Mouse (Mus musculus): ENCODE data around the gene Coa5. TPM values are rescaled to one million over a fixed set of nuclear protein-coding genes. Genes with fewer than 3 reads are reported as not detected.

Coa5 gene
- total RNA-seq, 1 experiment from 2014 or later, result 86.2 TPM

DNA sequence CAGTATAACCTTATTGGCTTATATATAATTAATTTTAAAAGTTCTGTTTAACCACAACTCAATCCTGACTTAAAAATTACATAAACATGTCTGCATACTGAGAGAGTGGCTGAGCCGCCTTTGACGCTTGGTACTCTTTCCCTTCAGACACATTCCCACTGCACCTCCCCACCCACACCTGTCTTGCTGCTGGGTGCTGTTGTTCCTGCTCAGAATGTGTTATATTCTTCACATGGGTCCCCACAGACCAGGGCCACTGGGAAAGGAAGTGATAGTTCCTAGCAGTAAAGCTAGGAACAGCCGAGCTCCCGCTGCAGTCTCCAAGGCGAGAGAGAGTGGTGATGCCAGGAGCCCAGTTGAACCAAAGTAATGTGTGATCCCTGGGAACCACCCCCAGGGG is 51.8 kb downstream of the Coa5 start:
- ATAC-seq (replicated peaks; ENCODE audit: low read depth, poor library complexity, severe bottlenecking), result no peak

- ATAC-seq (replicated peaks; ENCODE audit: low read depth, poor library complexity, severe bottlenecking), result no peak
Observed at GRCm38 (mm10) chr1:37376751-37377150, 53.2 kb downstream of the Coa5 start.

DNA sequence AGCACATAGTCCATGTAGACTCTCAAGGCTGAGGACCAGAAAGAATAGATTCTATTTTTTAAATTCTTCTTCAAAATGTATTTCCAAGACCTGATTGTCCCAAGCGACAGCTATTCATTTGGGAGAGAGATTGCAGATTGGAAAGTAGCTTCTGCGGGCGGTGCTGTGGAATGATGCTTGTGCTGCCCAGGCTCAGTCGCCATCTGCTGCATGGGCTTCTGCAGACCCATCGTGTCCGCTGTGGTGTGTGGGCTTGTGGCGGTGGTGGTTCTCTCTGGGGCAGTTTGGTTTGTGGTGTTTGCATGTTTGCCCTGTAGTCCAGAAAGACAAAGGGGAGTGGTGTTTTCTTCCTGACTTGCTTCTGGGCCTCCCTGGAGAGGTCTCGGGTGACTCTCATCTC is 53.7 kb downstream of the Coa5 start:
- no peak for ATAC-seq (replicated peaks; ENCODE audit: low read depth, poor library complexity, severe bottlenecking)

DNA sequence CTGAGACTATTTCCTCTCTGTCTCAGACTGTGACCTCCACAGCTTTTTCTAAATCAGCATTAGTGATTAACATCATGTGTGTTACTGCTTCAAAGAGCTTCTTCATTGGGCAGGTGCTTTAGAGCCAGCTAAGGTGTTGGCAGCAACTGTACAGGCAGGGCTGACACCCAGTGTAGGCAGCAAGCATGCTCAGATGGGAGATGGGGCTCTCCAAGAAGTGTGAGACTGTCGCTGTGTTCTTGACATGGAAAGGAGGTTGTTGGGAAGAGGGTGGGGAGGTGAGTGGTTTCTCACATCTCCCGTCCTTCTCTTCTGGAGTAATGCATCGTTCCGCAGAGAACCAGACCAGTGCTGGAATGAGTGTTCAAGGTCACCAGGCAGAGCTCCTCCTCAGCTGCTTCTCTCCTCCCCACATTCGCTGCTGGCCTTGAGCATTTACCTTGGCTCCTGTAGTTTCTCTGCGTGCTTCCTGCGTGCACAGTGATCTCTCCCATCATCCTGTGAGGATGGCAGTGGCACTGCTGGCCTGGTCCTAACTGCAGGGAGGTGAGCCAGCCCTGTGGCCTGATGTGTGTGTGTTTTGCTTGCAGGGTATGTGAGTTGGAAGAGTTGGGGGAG is 61.0 kb downstream of the Coa5 start:
- ATAC-seq (replicated peaks; ENCODE audit: low read depth, poor library complexity, severe bottlenecking), result no peak

GRCm38 (mm10) chr1:37368125-37368524 is 61.8 kb downstream of the Coa5 start:
- ATAC-seq (replicated peaks; ENCODE audit: low read depth, poor library complexity, severe bottlenecking), result no peak

Other genes starting within 250 kb of the Coa5 start
- not detected in 2 replicates for gene Cnga3, start 215.7 kb downstream of the Coa5 start, total RNA-seq (2017)
- 5.5 and 6.9 TPM in 2 replicates for gene Inpp4a, start 130.2 kb downstream of the Coa5 start, total RNA-seq (2017)
- gene Unc50, start within 50 bp of the Coa5 start, total RNA-seq (2017), result 35.5 and 49.2 TPM in 2 replicates
- 9.9 and 15.8 TPM in 2 replicates for gene Mgat4a, start 110.9 kb upstream of the Coa5 start, total RNA-seq (2017)